Mouse (Mus musculus) layer of hippocampus, postnatal 25 days (tissue): ENCODE measurements around the gene Rtl8c. TPM values are rescaled to one million over a fixed set of nuclear protein-coding genes. Genes with fewer than 3 reads are reported as not detected.
A peak's percentile ranks its signal among the peaks of the same experiment; 100 is the strongest.
"Not testable (repeated sequence)": the region's sequence is repeated elsewhere in the genome, so short reads cannot be mapped to it uniquely, and the experiment has no call there.

Experiments used
- DNase-seq, 2 experiments: peaks; one replicate each; pipeline ENCODE4 v3.0.0; 2022; ENCODE audit warnings: mixed read lengths in 2 of 2, low spot score in 1 of 2; ENCODE audit errors: extremely low spot score in 1 of 2
- total RNA-seq, 2 experiments: library from RNA; stranded (reverse); gene quantifications; 2 replicates each; pipeline ENCODE4 v1.2.3; 2021

The Rtl8c gene
- 100 to 1,000 TPM; 149 to 204 TPM for total RNA-seq

DNA sequence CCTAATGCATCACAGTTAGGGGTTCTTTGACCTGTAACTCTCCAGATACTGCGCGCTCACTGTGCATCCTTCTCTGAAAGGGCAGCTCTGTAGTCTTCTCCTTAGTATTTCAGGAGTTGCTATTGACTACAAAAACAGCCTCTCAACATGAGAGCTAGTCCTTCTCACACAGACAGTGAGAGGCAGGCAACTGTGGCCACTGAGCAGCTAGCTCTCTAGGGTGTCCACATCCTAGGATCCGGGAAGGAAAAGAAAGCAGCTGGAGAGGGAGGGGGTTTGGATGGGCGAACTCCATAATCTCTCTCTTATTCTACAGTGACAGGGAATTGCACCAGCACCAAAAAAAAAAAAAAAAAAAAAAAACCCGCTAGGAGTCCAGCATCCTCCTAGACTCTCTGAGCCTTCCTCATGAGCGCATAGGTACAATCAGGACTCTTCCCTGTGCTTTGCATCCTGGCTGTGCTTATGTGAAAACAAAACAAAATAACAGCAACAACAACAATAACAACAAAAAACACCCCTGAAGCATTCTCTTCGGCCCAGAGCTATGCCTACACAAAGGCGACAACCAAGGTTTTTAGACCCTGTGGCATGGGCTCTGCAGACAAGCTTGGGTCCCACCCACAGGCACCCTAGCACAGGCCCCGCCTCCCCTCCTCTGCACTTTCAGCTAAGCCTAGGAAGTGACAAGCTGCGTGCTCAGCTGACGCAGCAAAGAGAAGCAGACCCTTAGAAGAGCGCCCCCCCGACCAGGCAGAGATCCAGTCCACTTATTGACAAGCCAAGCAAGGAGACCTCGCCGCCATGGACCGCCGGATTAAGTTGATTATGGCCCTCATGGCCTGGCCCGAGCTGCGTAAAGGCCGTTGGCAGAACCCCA, at the start of gene Rtl8c:
Gene Rtl8c (plus strand): TSS at position 791 of the 880 bp plus-strand sequence.
- DNase-seq, result peak; percentile 57

DNA sequence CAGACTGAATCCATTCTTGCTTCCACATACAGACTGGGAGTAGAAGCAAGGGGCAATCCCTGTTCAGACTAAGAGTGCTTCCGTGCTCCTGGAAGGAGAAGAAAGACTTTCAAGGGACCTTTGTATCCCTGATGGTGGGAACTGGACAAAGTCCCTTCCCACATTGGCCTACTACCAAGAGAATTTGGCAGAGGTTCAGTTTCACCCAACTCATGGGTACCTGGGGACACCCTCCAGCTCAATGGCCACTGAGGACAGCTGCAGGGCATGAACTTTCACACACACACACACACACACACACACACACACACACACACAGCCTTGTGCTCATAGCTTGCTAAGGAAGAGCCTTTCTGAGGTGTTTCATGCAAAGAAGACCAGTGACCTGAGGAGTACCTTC, 28.5 kb upstream of the Rtl8c start:
- DNase-seq, result no peak

DNA sequence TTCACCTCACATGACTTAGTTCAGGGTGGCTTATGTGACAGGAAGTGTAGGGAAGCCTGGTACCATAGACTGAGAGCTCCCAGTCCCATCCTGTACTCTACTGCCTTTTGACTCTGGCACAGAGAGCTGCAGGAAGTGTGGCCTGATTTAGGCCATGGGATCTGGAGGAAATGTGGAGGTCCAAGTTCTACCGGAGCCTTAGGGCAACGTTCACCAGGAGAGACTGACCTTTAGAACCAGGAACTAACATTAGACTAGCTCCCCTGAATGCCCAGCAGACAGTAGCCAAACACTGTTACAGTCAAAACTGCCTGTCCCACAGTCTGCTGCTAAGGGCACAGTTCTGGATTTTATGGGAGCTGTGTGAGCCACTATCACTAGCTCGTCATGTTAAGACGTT, 26.4 kb upstream of the Rtl8c start:
- DNase-seq, result not testable (repeated sequence)

DNA sequence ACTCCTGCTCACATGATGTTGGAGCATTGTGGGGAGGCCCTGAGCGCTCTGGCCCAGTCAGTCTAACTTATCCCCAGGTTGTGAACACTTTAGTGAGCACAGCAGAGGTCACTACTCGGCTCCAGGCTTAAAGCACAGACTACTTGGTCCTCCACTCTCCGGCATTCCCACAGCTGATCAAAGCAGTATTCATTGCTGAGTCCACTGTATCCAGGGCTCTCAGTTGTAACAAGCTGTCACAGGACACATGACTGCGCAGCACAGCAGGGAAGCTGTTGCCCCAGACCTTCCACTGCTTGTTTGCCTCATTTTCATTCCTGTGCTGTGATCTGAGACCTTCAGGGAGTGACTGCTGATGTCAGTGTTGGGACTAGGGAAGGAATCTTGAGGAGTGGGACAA, 24.4 kb upstream of the Rtl8c start:
- DNase-seq, result not testable (repeated sequence)

DNA sequence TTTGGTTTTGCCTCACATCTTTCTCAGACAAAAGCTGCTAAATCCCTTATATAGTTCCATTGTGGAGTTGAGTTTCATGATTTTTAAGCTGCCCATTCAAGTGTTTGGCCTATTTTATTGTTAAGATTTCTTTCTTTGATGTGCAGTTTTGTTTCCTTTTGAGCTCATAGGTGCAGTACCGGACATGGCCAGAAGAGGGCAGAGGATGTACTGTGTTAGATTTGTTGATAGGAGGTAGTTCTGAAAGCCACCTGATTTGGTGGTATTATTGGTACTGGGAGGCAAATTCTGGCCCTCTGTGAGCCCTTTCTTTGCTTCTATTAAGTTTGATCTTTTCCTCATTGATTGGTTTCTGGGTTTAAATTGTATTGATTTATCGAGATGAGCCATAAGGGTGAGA, 7.8 kb upstream of the Rtl8c start:
- DNase-seq, result peak; percentile 28 to 87

DNA sequence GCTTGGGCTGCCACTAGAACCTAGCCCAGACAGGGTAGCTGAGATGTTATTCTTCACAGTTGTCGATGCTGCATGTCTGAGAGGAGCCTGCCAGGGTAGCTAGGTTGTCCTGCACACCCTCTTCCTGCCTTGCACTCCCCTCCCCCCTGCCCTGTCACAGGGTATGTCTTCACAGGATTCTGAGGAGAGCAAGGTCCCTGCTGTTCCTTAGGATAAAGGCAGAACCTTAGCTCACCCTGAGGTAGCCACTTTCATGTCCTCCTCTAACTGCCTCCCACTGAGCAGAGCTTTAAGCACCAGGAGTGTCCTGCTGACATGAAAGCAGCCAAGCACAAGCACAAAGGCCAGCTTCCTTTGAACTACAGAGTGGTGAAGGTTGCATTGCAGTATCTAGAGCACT, 1.7 kb upstream of the Rtl8c start:
- not testable (repeated sequence) for DNase-seq

DNA sequence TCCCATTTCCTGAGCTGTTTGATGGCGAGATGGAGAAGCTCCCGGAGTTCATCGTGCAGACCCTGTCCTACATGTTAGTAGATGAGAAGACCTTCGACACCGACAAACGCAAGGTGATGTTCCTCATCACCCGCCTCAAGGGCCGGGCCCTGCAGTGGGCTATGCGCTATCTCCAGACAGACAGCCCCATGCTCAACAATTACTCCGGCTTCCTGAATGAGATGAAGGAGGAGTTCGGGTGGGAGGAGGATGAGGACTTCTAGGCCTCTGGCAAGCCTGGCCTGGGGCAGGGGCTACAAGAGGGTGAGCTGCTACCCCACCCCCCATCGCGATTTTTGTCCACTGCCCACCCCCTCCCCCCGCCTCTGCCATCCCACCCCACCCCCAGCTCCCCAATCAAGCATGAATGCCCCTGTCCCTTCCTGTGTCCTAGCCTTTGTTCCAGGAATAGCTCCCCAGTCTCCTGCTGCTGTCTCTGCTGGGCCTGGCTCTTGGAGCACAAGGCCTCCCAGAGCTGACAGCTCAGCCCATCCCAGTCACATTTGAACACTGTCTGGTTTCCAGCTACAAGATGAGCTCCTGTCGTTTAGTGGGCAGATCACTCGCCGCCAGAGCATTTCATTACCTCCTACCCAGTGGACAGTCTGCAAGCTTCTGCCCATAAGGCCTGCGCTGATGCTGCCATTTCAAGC, 436 bp downstream of the Rtl8c start:
- no peak for DNase-seq

DNA sequence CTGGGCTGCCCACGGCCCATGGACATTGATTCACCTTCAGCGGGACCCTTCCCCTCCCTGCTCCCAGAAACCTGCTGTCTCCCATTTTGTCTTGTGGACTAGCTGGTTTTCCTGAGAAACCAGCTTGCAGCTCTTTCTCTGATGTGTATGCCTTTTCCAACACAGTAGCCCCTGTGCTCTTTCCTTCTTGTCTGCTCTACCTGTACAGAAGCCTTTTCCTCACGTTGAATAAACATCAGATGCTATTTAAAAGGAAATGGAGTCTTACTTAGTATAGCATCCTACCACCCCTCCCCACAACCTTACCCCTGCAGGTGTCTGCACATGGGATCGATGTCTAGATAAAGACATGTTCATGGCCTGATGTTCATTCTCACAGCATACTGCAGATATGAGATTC, 1.0 kb downstream of the Rtl8c start, which contains the start of gene Gm14597:
Gene Gm14597 (minus strand): TSS at position 101 of the 400 bp plus-strand sequence.
- not testable (repeated sequence) for DNase-seq

DNA sequence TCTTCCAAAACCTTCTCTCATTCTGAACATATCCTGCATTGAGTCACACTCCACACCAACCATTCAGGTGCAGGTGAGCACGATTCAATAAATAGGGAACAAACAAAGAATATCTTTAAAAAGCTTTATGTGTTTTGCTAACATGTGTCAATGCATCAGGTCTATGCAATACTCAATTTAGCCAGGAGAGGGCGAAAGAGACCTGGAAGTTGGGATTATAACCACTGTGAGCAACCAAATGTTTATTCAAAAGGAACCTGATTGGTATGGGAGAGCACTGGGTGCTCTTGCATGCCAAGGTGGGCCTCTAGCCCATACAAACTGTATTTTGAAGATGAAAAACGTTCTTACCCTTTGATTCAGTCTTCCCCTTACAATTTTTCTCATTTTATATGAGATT, 2.7 kb downstream of the Rtl8c start:
- peak; percentile 36 to 76 for DNase-seq

DNA sequence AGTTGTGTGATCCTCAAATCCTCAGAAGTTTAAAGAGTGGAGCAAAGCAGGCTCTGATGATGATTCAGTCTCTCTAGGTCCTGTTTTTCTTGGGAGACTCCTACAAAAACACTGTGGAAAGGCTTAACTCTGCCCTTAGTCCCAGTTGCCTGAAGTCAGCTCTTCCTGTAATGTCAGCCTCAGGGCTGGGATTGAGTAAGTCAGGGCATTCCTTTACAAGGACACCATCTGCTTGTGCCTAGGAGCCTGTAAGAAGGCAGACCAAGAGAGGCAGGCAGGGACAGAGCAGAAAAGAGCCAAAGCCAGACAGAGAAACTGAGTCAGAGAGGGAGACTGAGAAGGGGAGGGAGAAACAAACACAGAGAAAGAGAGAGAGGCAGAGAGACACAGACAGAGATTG, 3.6 kb downstream of the Rtl8c start:
- not testable (repeated sequence) for DNase-seq

DNA sequence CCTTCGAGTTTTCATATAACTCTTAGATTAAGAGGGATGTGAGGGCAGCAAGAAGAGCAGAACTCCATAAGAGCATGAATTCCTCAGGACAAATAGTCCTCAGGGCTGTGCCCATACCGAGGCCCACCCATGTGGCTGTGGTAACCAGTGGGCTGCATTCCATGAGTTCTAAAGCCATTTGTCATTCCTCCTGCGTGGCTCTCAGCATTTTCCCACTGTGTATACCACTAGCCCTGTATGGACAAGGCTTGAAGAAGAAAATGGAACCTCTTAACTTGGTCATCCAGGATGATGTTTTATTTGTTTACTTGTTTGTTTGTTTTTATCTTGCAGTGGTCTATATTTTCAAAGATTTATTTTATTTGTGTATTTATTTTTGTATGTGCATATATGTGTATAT, 30.3 kb downstream of the Rtl8c start:
- DNase-seq, result not testable (repeated sequence)

DNA sequence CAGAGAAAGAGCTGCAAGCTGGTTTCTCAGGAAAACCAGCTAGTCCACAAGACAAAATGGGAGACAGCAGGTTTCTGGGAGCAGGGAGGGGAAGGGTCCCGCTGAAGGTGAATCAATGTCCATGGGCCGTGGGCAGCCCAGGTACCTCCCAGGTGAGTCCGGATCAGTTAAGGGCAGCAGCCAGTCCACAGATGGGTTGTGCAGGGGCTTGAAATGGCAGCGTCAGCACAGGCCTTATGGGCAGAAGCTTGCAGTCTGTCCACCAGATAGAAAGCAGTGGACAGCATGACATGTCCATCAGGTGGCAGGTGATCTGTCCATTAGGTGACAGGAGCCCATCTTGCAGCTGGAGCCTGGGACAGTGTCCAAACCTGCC, 34.8 kb downstream of the Rtl8c start:
- DNase-seq, result not testable (repeated sequence)

DNA sequence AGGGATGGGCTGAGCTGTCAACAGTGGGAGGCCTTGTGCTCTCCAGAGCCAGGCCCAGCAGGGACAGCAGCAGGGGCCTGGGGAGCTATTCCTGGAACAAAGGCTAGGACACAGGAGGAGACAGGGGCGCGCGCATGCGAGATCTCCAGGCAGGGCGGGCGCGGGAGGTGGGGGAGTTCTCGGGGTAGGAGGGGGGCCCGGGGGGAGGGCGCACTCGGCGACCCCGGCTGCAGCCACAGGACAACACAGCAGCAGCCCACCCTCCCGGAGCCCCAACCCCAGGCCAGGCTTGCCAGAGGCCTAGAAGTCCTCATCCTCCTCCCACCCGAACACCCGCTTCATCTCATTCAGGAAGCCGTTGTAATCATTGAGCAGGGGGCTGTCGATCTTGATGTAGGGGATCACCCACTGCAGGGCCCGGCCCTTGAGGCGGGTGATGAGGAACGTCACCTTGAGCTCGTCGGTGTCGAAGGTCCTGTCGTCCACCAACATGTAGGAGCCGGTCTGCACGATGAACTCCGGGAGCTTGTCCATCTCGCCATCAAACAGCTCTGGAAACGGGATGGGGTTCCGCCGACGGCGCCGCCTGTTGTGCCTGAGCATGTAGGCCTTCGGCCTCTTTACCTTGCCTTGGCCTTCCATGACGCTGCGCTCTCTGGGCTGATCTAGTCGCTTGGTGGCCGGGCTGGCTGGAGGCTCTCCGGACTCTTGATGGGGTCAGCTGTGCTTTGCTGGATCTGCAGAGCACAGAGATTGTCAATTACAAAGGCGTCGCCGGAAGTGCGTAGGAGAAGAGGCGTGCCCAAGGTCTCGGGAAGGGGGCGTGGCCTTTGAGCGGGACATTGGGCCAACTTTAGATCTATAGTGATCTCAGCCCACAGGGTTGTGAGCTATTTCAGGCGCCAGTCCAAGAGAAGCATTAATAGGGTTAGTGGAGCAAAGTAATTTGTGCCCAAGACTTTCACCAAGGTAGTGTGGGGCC, 35.4 kb downstream of the Rtl8c start, which contains the start of gene Rtl8a:
Gene Rtl8a (minus strand): TSS at position 703 of the 982 bp plus-strand sequence.
- peak; percentile 30 to 53 for DNase-seq

DNA sequence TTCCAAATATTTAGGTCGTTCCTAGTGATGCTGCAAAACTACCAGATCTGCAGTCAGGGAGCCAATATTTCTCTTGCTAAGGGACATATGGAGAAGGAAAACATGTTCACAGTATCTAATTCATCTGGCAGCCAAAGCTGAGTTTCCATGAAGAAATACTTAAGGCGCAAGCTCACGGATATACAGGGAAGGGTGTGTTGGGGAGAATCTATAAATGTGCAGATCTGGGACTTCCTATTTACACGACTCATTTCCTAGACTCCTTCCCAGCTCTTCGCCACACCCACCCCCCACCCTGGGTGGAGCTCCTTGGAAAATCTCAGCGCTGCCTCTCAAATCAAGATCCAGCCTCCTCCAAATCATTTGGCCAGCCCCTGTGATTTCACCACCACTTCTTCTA, 38.1 kb downstream of the Rtl8c start:
- no peak for DNase-seq

DNA sequence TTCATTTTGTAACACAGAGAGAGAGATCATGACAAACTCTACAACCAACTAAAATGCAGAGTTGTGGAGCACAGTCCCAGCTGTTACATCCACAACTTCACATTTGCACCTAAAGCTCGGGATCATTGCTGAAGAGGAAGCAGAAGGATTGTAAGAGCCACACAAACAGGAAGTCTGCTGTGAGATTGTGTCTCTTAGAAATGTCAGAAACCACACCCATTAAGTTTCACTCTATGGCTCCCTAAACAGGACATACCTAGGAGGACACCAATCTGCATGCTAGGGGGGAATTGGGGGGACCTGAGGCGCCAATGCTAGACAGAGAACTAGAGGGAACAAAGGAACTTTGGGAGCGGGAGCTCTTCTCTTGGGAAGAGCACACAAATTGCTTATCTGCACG, 45.1 kb downstream of the Rtl8c start:
- DNase-seq, result not testable (repeated sequence)

Other genes starting within 250 kb of the Rtl8c start
- gene Mospd1, start 237.5 kb upstream of the Rtl8c start, total RNA-seq, result 10 to 100 TPM; 13.2 to 14.5 TPM
- gene Etd, start 173.1 kb upstream of the Rtl8c start, total RNA-seq, result not detected
- not detected for gene Gm14597, start 947 bp downstream of the Rtl8c start, total RNA-seq
- gene Rtl8a, start 35.6 kb downstream of the Rtl8c start, total RNA-seq, result 100 to 1,000 TPM; 199 to 276 TPM
- gene Rtl8b, start 62.4 kb downstream of the Rtl8c start, total RNA-seq, result 100 to 1,000 TPM; 193 to 216 TPM
- under 1 TPM; 0.20 to 0.33 TPM for gene 4930502E18Rik, start 116.8 kb downstream of the Rtl8c start, total RNA-seq
- not detected for gene 1700013H16Rik, start 149.8 kb downstream of the Rtl8c start, total RNA-seq
- not detected for gene Zfp36l3, start 168.4 kb downstream of the Rtl8c start, total RNA-seq
- gene Xlr, start 189.7 kb downstream of the Rtl8c start, total RNA-seq, result 1 to 10 TPM in 1 of 2 experiments, under 1 TPM in 1; 0.77 to 1.4 TPM